Mouse (Mus musculus): ENCODE measurements around the gene Tmem216. TPM values are rescaled to one million over a fixed set of nuclear protein-coding genes. Genes with fewer than 3 reads are reported as not detected.

The Tmem216 gene
- polyA plus RNA-seq, 1 experiment from 2014 or later = 1.4 TPM

DNA sequence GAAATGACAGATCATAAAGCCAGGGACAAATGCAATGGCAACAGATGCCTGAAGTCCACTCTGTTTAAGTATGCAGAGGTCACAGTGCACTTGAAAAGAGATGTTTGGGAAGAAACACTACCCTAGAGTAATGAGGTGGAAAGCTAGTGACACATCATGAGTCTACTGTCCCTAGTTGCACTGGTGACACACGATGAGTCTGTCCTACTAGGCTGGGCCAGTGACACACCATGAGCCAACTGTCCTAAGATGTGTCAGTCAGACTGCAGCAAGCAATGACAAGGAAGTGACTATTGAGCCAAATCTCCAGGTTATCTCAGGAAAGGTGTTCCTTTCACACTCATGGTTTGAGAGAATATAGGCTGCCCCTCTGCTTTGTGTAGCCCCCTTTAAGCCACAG lies 60.4 kb downstream of the Tmem216 start:
- no peak overlapping the region for H3K4me3 ChIP-seq (ENCODE audit: inconsistent target)
- H3K79me2 ChIP-seq (ENCODE audit: inconsistent target) = no peaks in the 10 kb centered on the region
- 90% methylated on average over 1 of the region's 1 CpGs for WGBS (ENCODE audit: missing documents)
- H3K27ac ChIP-seq = no peak overlapping the region
- peaks cover 13% of the 10 kb centered on the region for H3K36me3 ChIP-seq (ENCODE audit: inconsistent target)

GRCm38 (mm10) chr19:10486264-10486738 lies 69.7 kb downstream of the Tmem216 start:
- H3K36me3 ChIP-seq (ENCODE audit: inconsistent target) = no peaks in the 10 kb centered on the region
- H3K79me2 ChIP-seq (ENCODE audit: inconsistent target) = no peaks in the 10 kb centered on the region
- no peak overlapping the region for H3K27ac ChIP-seq
- H3K4me3 ChIP-seq (ENCODE audit: inconsistent target) = no peak overlapping the region
- 30% methylated on average over 9 of the region's 9 CpGs for WGBS (ENCODE audit: missing documents)

Other genes with a start within 250 kb of the Tmem216 start
- gene Syt7, start 167.1 kb downstream of the Tmem216 start, polyA plus RNA-seq (2018) = not detected in 3 replicates
- gene Lrrc10b, start 98.8 kb downstream of the Tmem216 start, polyA plus RNA-seq (2018) = 0.09 to 0.19 TPM in 2 of 3 replicates, not detected in the other
- 0.19 TPM in 1 of 3 replicates, not detected in the others for gene Ppp1r32, start 73.3 kb downstream of the Tmem216 start, polyA plus RNA-seq (2018)
- gene Cpsf7, start 31.0 kb downstream of the Tmem216 start, polyA plus RNA-seq (2018) = 23.4 to 32.9 TPM (median 25.6 TPM) in 3 replicates
- gene Sdhaf2, start 30.1 kb downstream of the Tmem216 start, polyA plus RNA-seq (2018) = 47.5 to 57.7 TPM (median 49.5 TPM) in 3 replicates
- gene Cyb561a3, start 20.9 kb upstream of the Tmem216 start, polyA plus RNA-seq (2018) = 12.4 to 32.0 TPM (median 13.9 TPM) in 3 replicates
- 3.3 to 5.6 TPM (median 3.4 TPM) in 3 replicates for gene Tmem138, start 21.1 kb upstream of the Tmem216 start, polyA plus RNA-seq (2018)
- 113 to 146 TPM (median 129 TPM) in 3 replicates for gene Ddb1, start 49.1 kb upstream of the Tmem216 start, polyA plus RNA-seq (2018)
- 5.9 to 8.3 TPM (median 7.5 TPM) in 3 replicates for gene Tkfc, start 49.4 kb upstream of the Tmem216 start, polyA plus RNA-seq (2018)
- gene Vwce, start 78.0 kb upstream of the Tmem216 start, polyA plus RNA-seq (2018) = not detected in 3 replicates
- gene Pga5, start 121.8 kb upstream of the Tmem216 start, polyA plus RNA-seq (2018) = not detected in 3 replicates
- 24.0 to 32.2 TPM (median 24.1 TPM) in 3 replicates for gene Vps37c, start 132.5 kb upstream of the Tmem216 start, polyA plus RNA-seq (2018)
- gene Cd5, start 182.8 kb upstream of the Tmem216 start, polyA plus RNA-seq (2018) = 0.20 to 0.54 TPM (median 0.42 TPM) in 3 replicates